Mouse (Mus musculus) T-helper 17 cell (primary cell): ENCODE data around the gene Kat2a.

Experiments used
- in situ Hi-C, 2 experiments: fragments of 300-600 bp; cut with MboI, MseI; formaldehyde crosslinking; loops; 1 replicate in 1 of 2; 2 replicates in 1 of 2; pipeline ENCODE4 v1.15.1; 2025; ENCODE audit warnings: high pct_unique_total_duplicates in 2 of 2

Kat2a gene

GRCm38 (mm10) chr11:100710528-100710927, 1.7 kb downstream of the Kat2a start:
- in situ Hi-C loops: no loop called here

GRCm38 (mm10) chr11:100709201-100709810, 3.0 kb downstream of the Kat2a start:
- in situ Hi-C loops: loop anchor here in 1 of 2 experiments (5.0 kb wide), 1 partner anchor 142 kb away; no protein-coding TSS in a partner anchor

- in situ Hi-C loops: loop anchor here in 1 of 2 experiments (5.0 kb wide), 1 partner anchor 138 kb away; no protein-coding TSS in a partner anchor
Observed at GRCm38 (mm10) chr11:100705095-100705747, 7.0 kb downstream of the Kat2a start.

- in situ Hi-C loops: no loop called here
Observed at GRCm38 (mm10) chr11:100703851-100704531, 8.3 kb downstream of the Kat2a start, which contains the start of gene Dhx58. Gene Dhx58 (minus strand): TSS chr11:100704271.

GRCm38 (mm10) chr11:100703366-100703765, 8.9 kb downstream of the Kat2a start:
- in situ Hi-C loops: no loop called here

- in situ Hi-C loops: no loop called here
Observed at GRCm38 (mm10) chr11:100702906-100703305, 9.4 kb downstream of the Kat2a start.

GRCm38 (mm10) chr11:100702081-100702851, 10.0 kb downstream of the Kat2a start:
- in situ Hi-C loops: no loop called here

GRCm38 (mm10) chr11:100701301-100701700, 11.0 kb downstream of the Kat2a start:
- in situ Hi-C loops: no loop called here

GRCm38 (mm10) chr11:100700710-100701109, 11.6 kb downstream of the Kat2a start:
- in situ Hi-C loops: no loop called here

GRCm38 (mm10) chr11:100697921-100698320, 14.3 kb downstream of the Kat2a start:
- in situ Hi-C loops: loop anchor here (5.0 to 10.0 kb wide), 2 partner anchors 53 to 131 kb away; no protein-coding TSS in a partner anchor

- in situ Hi-C loops: loop anchor here (5.0 to 10.0 kb wide), 2 partner anchors 50 to 128 kb away; no protein-coding TSS in a partner anchor
Observed at GRCm38 (mm10) chr11:100694926-100695325, 17.3 kb downstream of the Kat2a start.

- in situ Hi-C loops: loop anchor here in 1 of 2 experiments (10.0 kb wide), 1 partner anchor 48 kb away; no protein-coding TSS in a partner anchor
Observed at GRCm38 (mm10) chr11:100693154-100693553, 19.1 kb downstream of the Kat2a start.

GRCm38 (mm10) chr11:100692164-100692616, 20.1 kb downstream of the Kat2a start, which contains the start of gene Zfp385c:
Gene Zfp385c (minus strand): TSS chr11:100692455.
- in situ Hi-C loops: loop anchor here in 1 of 2 experiments (10.0 kb wide), 1 partner anchor 47 kb away; no protein-coding TSS in a partner anchor

GRCm38 (mm10) chr11:100690389-100690788, 21.9 kb downstream of the Kat2a start:
- in situ Hi-C loops: loop anchor here in 1 of 2 experiments (10.0 kb wide), 1 partner anchor 46 kb away; no protein-coding TSS in a partner anchor

GRCm38 (mm10) chr11:100688443-100688842, 23.8 kb downstream of the Kat2a start:
- in situ Hi-C loops: no loop called here

GRCm38 (mm10) chr11:100687265-100687664, 25.0 kb downstream of the Kat2a start:
- in situ Hi-C loops: no loop called here

- in situ Hi-C loops: no loop called here
Observed at GRCm38 (mm10) chr11:100685371-100685770, 26.9 kb downstream of the Kat2a start.

- in situ Hi-C loops: no loop called here
Observed at GRCm38 (mm10) chr11:100684084-100684483, 28.2 kb downstream of the Kat2a start.

GRCm38 (mm10) chr11:100682526-100682925, 29.7 kb downstream of the Kat2a start:
- in situ Hi-C loops: no loop called here

GRCm38 (mm10) chr11:100681826-100682225, 30.4 kb downstream of the Kat2a start:
- in situ Hi-C loops: no loop called here

GRCm38 (mm10) chr11:100677810-100678209, 34.5 kb downstream of the Kat2a start:
- in situ Hi-C loops: loop anchor here in 1 of 2 experiments (5.0 kb wide), 1 partner anchor 1706 kb away; no protein-coding TSS in a partner anchor
